Mouse (Mus musculus) MEL-GATA-1-ER (cell line): ENCODE measurements around the gene Dnah8.
"Not testable (repeated sequence)": the region's sequence is repeated elsewhere in the genome, so short reads cannot be mapped to it uniquely, and the experiment has no call there.

Source experiments
- DNase-seq: peaks from one replicate; pipeline ENCODE4 v3.0.0-alpha.2; 2012; ENCODE audit warnings: low read depth; ENCODE audit errors: extremely low read depth

Dnah8 gene

GRCm38 (mm10) chr17:30624132-30624531 is at the start of gene Dnah8:
Gene Dnah8 (plus strand): TSS chr17:30624354.
- DNase-seq: not testable (repeated sequence)

GRCm38 (mm10) chr17:30574783-30575075 is 49.4 kb upstream of the Dnah8 start:
- peak; percentile 70 for DNase-seq

- DNase-seq: peak; percentile 48
Measured at GRCm38 (mm10) chr17:30575121-30575904, 48.8 kb upstream of the Dnah8 start.

- DNase-seq: peak; percentile 88
Measured at GRCm38 (mm10) chr17:30575941-30576773, 48.0 kb upstream of the Dnah8 start, which contains the start of gene Btbd9. Gene Btbd9 (minus strand): TSS chr17:30576488.

GRCm38 (mm10) chr17:30576946-30577345 is 47.2 kb upstream of the Dnah8 start:
- no peak for DNase-seq

- no peak for DNase-seq
Measured at GRCm38 (mm10) chr17:30580781-30581180, 43.4 kb upstream of the Dnah8 start.

- no peak for DNase-seq
Measured at GRCm38 (mm10) chr17:30581201-30581600, 43.0 kb upstream of the Dnah8 start.

GRCm38 (mm10) chr17:30582313-30582712 is 41.8 kb upstream of the Dnah8 start:
- DNase-seq: no peak

GRCm38 (mm10) chr17:30583258-30584001 is 40.7 kb upstream of the Dnah8 start:
- no peak for DNase-seq

GRCm38 (mm10) chr17:30590417-30591198 is 33.5 kb upstream of the Dnah8 start:
- DNase-seq: no peak

GRCm38 (mm10) chr17:30594407-30594806 is 29.7 kb upstream of the Dnah8 start:
- no peak for DNase-seq

- DNase-seq: no peak
Measured at GRCm38 (mm10) chr17:30594846-30595245, 29.3 kb upstream of the Dnah8 start.

GRCm38 (mm10) chr17:30597786-30598185 is 26.4 kb upstream of the Dnah8 start:
- no peak for DNase-seq

- no peak for DNase-seq
Measured at GRCm38 (mm10) chr17:30598300-30598699, 25.9 kb upstream of the Dnah8 start.

- DNase-seq: no peak
Measured at GRCm38 (mm10) chr17:30602175-30602574, 22.0 kb upstream of the Dnah8 start.

GRCm38 (mm10) chr17:30604296-30604695 is 19.9 kb upstream of the Dnah8 start:
- DNase-seq: no peak

- no peak for DNase-seq
Measured at GRCm38 (mm10) chr17:30605001-30605400, 19.2 kb upstream of the Dnah8 start.

GRCm38 (mm10) chr17:30606206-30606605 is 17.9 kb upstream of the Dnah8 start:
- no peak for DNase-seq

- DNase-seq: no peak
Measured at GRCm38 (mm10) chr17:30606634-30607081, 17.5 kb upstream of the Dnah8 start.

GRCm38 (mm10) chr17:30607330-30607729 is 16.8 kb upstream of the Dnah8 start:
- DNase-seq: no peak

- no peak for DNase-seq
Measured at GRCm38 (mm10) chr17:30607909-30608495, 16.2 kb upstream of the Dnah8 start.
